Mouse (Mus musculus): ENCODE data around the gene Mfsd4b1.

The Mfsd4b1 gene

GRCm38 (mm10) chr10:39959761-39960440 lies 65.2 kb downstream of the Mfsd4b1 start, which contains the start of gene Mfsd4b3:
Gene Mfsd4b3 (minus strand): TSS chr10:39960153.
- DNase-seq (ENCODE audit: inconsistent ontology term) = peak; percentile 95

DNA sequence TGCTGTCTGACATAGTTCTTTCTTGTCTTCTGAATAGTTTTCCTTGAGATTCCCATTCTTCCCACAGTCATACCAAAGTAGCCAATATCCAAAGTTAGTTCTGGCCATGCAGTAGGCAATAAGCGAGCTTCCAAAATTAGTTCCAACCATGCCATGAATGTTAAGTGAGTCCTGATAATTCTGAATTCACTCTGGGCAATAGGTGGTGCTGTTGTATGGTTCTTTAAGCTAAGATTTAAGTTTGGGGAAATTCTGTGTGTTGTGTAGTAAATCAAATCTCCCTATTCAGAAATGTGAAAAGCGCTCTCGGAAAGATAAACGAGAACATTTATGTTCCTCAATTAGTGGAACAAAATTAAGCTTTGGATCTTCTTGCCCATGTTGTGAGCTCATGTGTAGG lies 66.8 kb downstream of the Mfsd4b1 start:
- DNase-seq (ENCODE audit: inconsistent ontology term) = no peak

- DNase-seq (ENCODE audit: inconsistent ontology term) = no peak
Observed at GRCm38 (mm10) chr10:39956340-39956878, 68.7 kb downstream of the Mfsd4b1 start.

DNA sequence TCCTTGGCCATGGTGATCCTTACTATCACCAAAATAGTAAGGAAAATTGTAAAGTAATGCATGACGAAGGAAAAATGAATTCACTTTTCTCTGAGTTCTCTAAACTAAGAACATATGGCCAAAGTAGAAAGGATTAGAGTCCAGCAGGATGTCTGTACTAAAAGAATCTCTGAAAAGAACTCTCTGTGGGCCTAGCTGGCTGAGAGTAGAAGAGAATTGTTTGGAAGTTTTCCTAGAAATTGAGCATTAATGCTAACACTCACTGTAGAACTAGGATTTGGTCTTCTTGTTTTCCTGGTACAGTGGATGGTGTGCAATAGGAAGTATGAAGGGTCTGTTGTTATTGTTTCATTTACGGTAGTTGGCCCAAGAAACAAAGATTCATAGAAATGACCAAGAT lies 69.9 kb downstream of the Mfsd4b1 start:
- DNase-seq (ENCODE audit: inconsistent ontology term) = no peak
